Mouse (Mus musculus) liver, embryonic 16.5 days (tissue): ENCODE data around the gene Mgat2. TPM values are rescaled to one million over a fixed set of nuclear protein-coding genes. Genes with fewer than 3 reads are reported as not detected.
A peak's percentile ranks its signal among the peaks of the same experiment; 100 is the strongest.

ENCODE experiments used
- ATAC-seq: fragments of 200-750 bp; cut with Nextera tagmentation; 2 replicates; pipeline ENCODE4 v1.8.0; 2017; ENCODE audit warnings: low read depth, mild to moderate bottlenecking, moderate number of reproducible peaks, moderate library complexity
- H3K27ac ChIP-seq: fragments of 300-500 bp; sonication (generic); 2 replicates; pipeline ENCODE4 v1.5.1; 2014; ENCODE audit warnings: mild to moderate bottlenecking, low read length
- H3K27me3 ChIP-seq: fragments of 300-500 bp; sonication (generic); 2 replicates; pipeline ENCODE4 v1.6.1; 2014; ENCODE audit warnings: low read depth, low read length, mixed read lengths; ENCODE audit not compliant: control insufficient read depth, insufficient read depth
- H3K36me3 ChIP-seq: fragments of 300-500 bp; sonication (generic); 2 replicates; pipeline ENCODE4 v1.6.1; 2014; ENCODE audit warnings: mild to moderate bottlenecking; ENCODE audit not compliant: control insufficient read depth, insufficient read depth
- H3K4me1 ChIP-seq: fragments of 300-500 bp; sonication (generic); 2 replicates; pipeline ENCODE4 v1.6.1; 2014; ENCODE audit warnings: low read depth, low read length, mixed read lengths; ENCODE audit not compliant: control insufficient read depth
- H3K4me2 ChIP-seq: fragments of 300-500 bp; sonication (generic); 2 replicates; pipeline ENCODE4 v1.6.1; 2014; ENCODE audit warnings: low read depth, low read length, mixed read lengths
- H3K4me3 ChIP-seq: fragments of 300-500 bp; sonication (generic); 2 replicates; pipeline ENCODE4 v1.5.1; 2014; ENCODE audit warnings: low read depth, mild to moderate bottlenecking, low read length
- H3K9ac ChIP-seq: fragments of 300-500 bp; sonication (generic); 2 replicates; pipeline ENCODE4 v1.6.1; 2014; ENCODE audit warnings: low read depth, low read length
- H3K9me3 ChIP-seq: fragments of 300-500 bp; sonication (generic); replicated peaks from 2 replicates; pipeline ENCODE4 v1.6.1; 2016; ENCODE audit warnings: low read length; ENCODE audit not compliant: control insufficient read depth
- WGBS: fragments of 180-500 bp; shearing (Covaris S2); extraction: QIAGEN DNeasy Blood & Tissue Kit; methylation state at CpG from one replicate; pipeline ENCODE4 v1.1.7; 2014; ENCODE audit not compliant: insufficient replicate concordance; 5-methylcytosine and 5-hydroxymethylcytosine counted together
- polyA plus RNA-seq: library from polyadenylated mRNA; unstranded; fragments of >200 nt; fragmentation: Nextera tagmentation; extraction: Ambion mirVana; gene quantifications from 2 replicates; pipeline ENCODE4 v1.2.1, GENCODE M21; 2015

Mgat2 gene
- polyA plus RNA-seq, 1 experiment from 2014 or later = 18.0 TPM

- Histone ChIP-seq H3K4me3 (no peak overlapping the region), H3K4me1 (peaks cover 16% of the 10 kb centered on the region), H3K36me3 (peaks cover 18% of the 10 kb centered on the region), H3K4me2 (peak overlapping the region; percentile 98; the same call in 1 of the 2 replicates), H3K27me3 (no peaks in the 10 kb centered on the region), H3K9me3 (no peaks in the 10 kb centered on the region), H3K27ac (no peak overlapping the region), H3K9ac (no peak overlapping the region)
- ATAC-seq = no peak
Observed at GRCm38 (mm10) chr12:69198985-69199384, 15.0 kb downstream of the Mgat2 start.

GRCm38 (mm10) chr12:69204052-69204833 lies 20.3 kb downstream of the Mgat2 start, which contains the start of gene Gm49384:
Gm49384 (minus strand) TSS chr12:69204267.
- no peaks in the 10 kb centered on the region for H3K9me3 ChIP-seq
- no peak within 1 kb of the TSS for H3K27ac ChIP-seq
- H3K4me3 ChIP-seq = no peak within 1 kb of the TSS
- H3K4me2 ChIP-seq = no peak within 1 kb of the TSS
- 83% methylated on average over 16 of the region's 16 CpGs for WGBS
- H3K36me3 ChIP-seq = peaks cover 30% of the 10 kb centered on the region
- H3K4me1 ChIP-seq = peaks cover under 1% of the 10 kb centered on the region
- no peaks in the 10 kb centered on the region for H3K27me3 ChIP-seq
- ATAC-seq = no peak
- no peak within 1 kb of the TSS for H3K9ac ChIP-seq

GRCm38 (mm10) chr12:69207396-69207795 lies 23.4 kb downstream of the Mgat2 start:
- no peaks in the 10 kb centered on the region for H3K4me1 ChIP-seq
- no peak overlapping the region for H3K9ac ChIP-seq
- ATAC-seq = no peak
- H3K27me3 ChIP-seq = no peaks in the 10 kb centered on the region
- no peak overlapping the region for H3K4me3 ChIP-seq
- WGBS = 84% methylated on average over 8 of the region's 8 CpGs
- H3K27ac ChIP-seq = no peak overlapping the region
- peaks cover 22% of the 10 kb centered on the region for H3K36me3 ChIP-seq
- no peaks in the 10 kb centered on the region for H3K9me3 ChIP-seq
- H3K4me2 ChIP-seq = no peak overlapping the region

- H3K36me3 ChIP-seq = peaks cover 18% of the 10 kb centered on the region
- no peak overlapping the region for H3K4me3 ChIP-seq
- no peak overlapping the region for H3K9ac ChIP-seq
- no peaks in the 10 kb centered on the region for H3K4me1 ChIP-seq
- WGBS = 87% methylated on average over 7 of the region's 7 CpGs
- no peak for ATAC-seq
- no peaks in the 10 kb centered on the region for H3K9me3 ChIP-seq
- no peak overlapping the region for H3K4me2 ChIP-seq
- H3K27me3 ChIP-seq = no peaks in the 10 kb centered on the region
- no peak overlapping the region for H3K27ac ChIP-seq
Observed at GRCm38 (mm10) chr12:69207926-69208325, 24.0 kb downstream of the Mgat2 start.

- Histone ChIP-seq H3K4me2 (no peak overlapping the region), H3K27ac (no peak overlapping the region), H3K27me3 (no peaks in the 10 kb centered on the region), H3K36me3 (peaks cover 21% of the 10 kb centered on the region), H3K4me3 (no peak overlapping the region), H3K9ac (no peak overlapping the region), H3K4me1 (no peaks in the 10 kb centered on the region), H3K9me3 (no peaks in the 10 kb centered on the region)
- whole genome bisulfite sequencing = 81% methylated on average over 2 of the region's 2 CpGs
- ATAC-seq = no peak
Observed at GRCm38 (mm10) chr12:69208520-69208919, 24.6 kb downstream of the Mgat2 start.

- H3K36me3 ChIP-seq = peaks cover 26% of the 10 kb centered on the region
- H3K9ac ChIP-seq = no peak overlapping the region
- no peaks in the 10 kb centered on the region for H3K9me3 ChIP-seq
- WGBS = 89% methylated on average over 18 of the region's 18 CpGs
- no peaks in the 10 kb centered on the region for H3K27me3 ChIP-seq
- no peak overlapping the region for H3K4me2 ChIP-seq
- ATAC-seq = no peak
- H3K27ac ChIP-seq = no peak overlapping the region
- H3K4me1 ChIP-seq = no peaks in the 10 kb centered on the region
- H3K4me3 ChIP-seq = no peak overlapping the region
Observed at GRCm38 (mm10) chr12:69210056-69210979, 26.4 kb downstream of the Mgat2 start.

GRCm38 (mm10) chr12:69211057-69211456 lies 27.1 kb downstream of the Mgat2 start:
- H3K4me3 ChIP-seq = no peak overlapping the region
- no peaks in the 10 kb centered on the region for H3K4me1 ChIP-seq
- H3K4me2 ChIP-seq = no peak overlapping the region
- ATAC-seq = no peak
- no peak overlapping the region for H3K9ac ChIP-seq
- no peak overlapping the region for H3K27ac ChIP-seq
- H3K27me3 ChIP-seq = no peaks in the 10 kb centered on the region
- H3K9me3 ChIP-seq = no peaks in the 10 kb centered on the region
- H3K36me3 ChIP-seq = peaks cover 25% of the 10 kb centered on the region
- WGBS = 77% methylated on average over 5 of the region's 5 CpGs

GRCm38 (mm10) chr12:69213186-69213777 lies 29.3 kb downstream of the Mgat2 start:
- ATAC-seq = no peak
- Histone ChIP-seq H3K27me3 (no peaks in the 10 kb centered on the region), H3K9ac (no peak overlapping the region), H3K4me1 (no peaks in the 10 kb centered on the region), H3K4me2 (no peak overlapping the region), H3K27ac (no peak overlapping the region), H3K4me3 (no peak overlapping the region), H3K36me3 (peaks cover 23% of the 10 kb centered on the region), H3K9me3 (no peaks in the 10 kb centered on the region)
- 78% methylated on average over 13 of the region's 13 CpGs for WGBS
